Mouse (Mus musculus): ENCODE measurements around the gene Agbl2.
A peak's percentile ranks its signal among the peaks of the same experiment; 100 is the strongest.

Gene Agbl2

DNA sequence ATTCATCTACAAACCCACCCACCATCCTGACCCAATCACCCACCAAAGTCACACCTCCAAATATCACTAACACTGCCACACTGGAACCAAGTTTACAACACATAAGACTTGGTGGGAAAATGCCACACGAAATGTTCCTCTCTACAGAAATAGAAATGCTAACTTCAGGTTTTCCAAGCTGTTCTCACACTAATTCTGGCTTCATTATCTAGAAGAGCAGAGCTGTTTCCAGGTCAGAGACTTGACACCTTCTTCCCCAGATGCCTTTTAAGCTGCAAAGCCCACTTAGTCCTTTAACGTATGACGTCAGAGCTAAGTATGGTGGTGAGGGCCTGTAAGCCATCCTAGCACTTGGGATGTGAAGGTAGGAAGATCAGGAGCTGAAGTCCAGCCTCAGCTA lies 36.2 kb downstream of the Agbl2 start:
- no peak for DNase-seq

DNA sequence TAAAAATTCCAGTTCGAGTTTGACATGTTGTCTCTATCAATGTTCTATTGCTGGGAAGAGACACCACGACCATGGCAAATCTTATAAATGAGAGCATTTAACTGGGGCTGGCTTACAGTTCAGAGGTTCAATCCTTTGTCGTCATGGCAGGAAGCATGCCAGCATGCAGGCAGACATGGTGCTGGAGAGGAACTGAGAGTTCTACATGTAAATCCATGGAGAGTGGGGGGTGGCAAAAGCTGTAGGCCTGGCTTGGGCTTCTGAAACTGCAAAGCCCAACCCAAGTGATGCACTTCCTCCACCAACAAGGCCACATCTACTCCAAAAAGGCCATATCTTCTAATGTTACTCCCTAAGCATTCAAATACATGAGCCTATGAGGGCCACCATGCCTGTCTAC lies 38.4 kb downstream of the Agbl2 start:
- no peak for DNase-seq

DNA sequence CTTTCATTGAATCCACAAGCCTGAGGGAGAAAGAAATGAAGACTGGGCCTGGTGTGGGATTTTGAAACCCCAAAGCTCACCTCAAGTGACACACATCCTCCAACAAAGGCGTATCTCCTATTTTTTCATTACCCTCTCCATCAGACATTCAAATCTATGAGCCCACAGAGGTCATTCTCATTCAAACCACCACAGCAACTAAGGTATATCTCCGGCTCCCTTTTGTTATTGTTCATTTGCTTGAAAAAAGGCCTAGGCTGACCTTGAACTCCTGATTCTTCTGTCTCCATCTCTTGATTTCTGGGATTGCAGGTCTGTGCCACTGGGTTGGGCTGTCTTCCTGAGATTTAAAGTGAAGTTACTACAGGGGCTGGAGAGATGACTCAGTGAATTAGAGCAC lies 40.5 kb downstream of the Agbl2 start:
- no peak for DNase-seq

DNA sequence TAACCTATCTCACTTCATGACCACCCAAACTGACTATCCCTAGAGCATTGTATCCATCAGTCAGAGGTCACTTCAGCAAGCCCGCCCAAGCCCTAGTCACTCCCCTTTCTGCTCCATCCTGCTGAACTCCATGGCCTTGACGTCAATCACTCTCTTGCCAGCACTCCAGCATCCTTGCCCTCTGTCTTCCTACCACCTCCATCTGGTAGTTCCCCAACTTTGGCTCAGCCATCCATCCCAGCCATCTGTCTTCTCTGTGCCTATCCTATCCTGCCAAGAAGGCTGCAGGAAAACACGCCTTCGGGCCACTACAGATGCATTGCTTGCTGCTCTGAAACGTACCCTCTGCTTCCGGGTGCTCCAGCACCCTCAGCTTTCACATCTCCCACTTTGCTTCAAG lies 41.3 kb downstream of the Agbl2 start:
- peak; percentile 98 for DNase-seq

DNA sequence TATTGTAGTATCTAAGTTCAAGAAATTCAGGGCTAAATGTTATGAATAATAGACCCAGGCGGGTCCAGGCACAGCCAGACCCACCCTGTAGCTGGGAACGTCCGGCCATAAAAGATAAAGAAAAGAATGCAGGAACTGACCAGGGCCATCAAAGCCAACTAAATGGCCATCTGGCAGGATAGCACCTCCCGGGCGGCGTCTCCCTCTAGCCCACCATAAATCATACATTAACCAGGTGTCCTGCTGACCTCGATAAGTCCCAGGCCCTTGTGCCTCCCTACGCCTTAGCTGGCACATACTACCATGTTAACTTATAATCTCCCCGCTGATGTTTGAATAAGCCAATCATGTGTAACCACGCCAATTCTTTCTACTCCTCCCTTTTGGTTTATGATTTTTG lies 42.0 kb downstream of the Agbl2 start:
- peak; percentile 59 for DNase-seq

DNA sequence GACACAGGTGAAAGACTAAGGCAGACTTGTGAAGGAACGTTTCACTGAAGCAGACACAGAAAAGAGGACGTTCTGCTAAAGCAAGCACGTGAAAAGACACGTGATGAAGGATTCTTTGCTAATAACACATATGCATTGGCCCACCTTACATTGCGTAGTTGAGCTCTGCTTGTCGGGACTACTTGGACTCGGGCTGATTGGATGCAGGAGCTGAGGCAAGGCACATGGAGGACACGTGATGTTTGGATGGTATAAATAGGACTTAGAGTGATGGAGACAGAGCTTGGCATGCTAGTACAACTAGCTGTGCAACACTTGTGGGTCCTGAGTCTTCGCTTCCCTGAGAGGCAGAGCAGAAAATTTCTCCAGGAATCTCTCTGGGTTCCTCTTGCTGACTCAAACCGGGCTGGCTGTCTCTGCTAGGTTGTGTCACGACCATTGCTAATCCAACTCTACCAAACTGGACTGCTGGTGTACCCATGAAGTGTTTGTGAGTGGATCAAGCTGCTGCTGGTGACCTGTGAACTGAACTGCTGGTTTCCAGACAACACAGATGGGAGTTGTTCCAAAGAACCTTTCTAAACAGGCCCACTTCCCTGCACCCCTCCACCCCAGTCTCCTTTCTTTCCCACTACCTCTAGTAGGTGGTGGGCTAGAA lies 43.1 kb downstream of the Agbl2 start:
- DNase-seq = no peak

DNA sequence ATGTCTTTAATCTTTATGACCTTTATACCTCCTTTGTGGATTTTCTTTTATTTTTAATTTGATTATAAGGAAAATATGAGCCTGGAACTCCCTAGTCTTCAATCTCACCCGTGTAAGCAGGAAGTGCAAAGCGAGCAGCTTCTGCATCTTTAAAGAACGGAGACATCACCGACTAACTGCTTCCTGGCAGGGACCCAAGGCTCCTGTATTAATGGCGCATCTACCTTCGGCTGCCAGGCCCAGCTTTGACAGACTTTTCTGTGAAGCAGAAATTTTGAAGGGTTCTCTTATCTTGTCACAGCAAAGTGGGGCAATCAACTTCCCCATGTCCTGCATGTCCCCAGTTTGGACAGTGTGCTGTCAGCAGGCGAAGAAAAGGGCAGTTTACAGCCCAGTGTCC lies 46.2 kb downstream of the Agbl2 start:
- DNase-seq = peak; percentile 47

DNA sequence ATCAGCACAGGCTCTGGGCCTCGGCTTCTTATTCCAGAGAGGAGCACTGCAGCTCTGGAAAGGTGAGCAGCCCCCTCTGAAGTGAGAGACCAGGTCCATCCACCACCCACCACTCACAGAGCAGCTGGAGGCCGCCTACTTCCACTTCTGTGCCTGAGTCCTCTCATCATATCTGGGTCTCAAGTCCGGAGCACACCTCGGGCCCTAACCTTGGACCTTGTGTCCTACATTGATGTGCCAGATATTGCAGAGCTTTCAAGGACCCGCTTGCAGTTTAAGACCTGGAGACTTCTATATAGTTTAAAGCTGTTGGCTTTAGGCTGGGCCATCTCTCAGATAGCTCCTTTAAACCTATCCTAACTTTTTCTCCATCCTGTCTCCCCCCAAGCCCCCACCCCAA lies 51.0 kb downstream of the Agbl2 start:
- no peak for DNase-seq

DNA sequence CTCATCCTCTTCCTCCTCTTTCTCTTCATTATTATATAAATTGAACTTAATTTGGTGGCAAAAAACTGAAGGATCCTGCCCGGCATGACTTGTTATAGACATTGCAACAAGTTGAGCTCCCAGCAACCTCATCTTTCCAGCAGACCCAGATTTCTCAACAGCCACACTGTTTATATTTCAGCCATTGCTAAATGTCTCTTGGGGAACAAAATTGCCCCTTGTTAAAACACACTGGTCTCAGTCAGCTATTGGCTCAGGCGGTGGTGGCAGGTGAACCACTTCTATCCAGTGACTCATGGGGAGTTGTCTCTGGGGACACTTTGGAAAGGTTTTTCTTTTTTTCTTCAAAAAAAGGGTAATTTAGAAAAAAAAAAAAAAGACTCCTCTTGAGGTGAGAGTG lies 56.1 kb downstream of the Agbl2 start:
- no peak for DNase-seq

DNA sequence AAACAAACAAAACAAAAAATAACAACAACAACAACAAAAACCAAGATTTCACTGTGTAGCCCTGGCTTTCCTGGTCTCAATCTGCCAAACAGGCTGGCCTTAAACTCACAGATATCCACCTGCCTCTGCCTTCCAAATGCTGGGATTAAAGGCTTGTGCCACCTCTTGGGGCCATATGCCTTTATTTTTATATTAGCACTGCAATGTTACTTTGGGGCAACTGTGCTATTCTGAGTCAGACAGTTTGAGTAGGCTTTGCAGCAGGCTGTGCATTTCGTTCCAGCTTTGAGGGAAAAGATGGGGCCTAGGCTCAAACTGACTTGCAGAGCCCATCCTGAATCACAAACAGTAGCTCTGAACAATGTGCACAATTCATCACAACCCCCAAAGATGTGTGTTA lies 61.1 kb downstream of the Agbl2 start:
- no peak for DNase-seq

DNA sequence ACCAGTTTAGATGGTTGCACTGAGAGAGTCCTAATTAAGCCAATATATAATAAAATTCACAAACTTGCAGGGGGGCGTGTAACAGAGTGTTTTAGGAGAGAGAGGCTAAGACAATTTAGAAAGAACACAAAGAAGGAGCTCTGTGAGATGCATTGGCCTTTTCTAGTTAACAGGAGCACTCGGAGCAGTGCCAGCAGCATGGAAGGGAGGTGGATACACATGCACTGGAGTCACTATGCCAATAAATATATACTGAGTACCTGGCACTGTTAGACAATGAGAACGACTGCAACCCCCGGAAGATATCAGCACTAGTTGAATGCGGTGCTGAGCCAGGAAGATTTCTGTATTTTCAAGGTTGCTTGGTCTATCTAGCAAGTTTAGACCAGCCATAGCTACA lies 61.7 kb downstream of the Agbl2 start:
- DNase-seq = no peak

DNA sequence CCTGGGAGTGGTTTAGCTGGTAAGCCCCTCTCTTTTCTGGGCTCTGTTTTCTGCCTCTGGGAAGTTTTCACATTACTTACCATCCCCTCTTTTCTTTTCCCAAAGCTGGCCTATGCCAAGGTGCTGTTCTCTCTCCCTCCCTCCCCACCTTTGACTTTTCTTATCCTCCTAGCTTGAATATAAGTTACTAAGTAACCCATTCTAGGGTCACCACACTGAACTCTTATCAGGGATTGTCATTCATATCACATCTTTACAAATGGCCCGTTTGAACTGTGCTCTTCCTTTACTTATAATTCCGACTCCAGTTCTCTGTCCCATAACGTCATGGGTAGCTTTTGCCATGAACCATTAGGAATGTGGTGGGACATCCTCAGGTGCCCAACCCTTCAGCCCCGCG lies 62.7 kb downstream of the Agbl2 start:
- no peak for DNase-seq

DNA sequence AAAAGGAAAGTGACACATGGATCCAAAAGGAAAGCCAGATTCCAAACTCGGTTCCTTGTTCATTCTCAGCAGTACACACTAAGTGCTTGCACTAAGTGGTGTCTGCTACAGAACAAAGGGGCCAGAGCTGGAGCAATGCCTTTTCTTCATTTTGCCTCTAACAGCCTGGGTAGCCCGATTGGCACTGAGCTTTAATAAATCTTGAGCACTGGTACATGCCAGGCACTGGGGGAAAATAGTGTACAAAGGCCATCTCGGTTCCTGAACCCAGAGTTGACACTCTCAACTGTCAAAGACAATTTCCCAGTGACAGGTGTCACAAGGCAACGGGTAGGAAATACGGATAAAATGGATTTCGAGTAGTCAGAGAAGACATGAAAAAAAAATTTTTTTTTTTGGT lies 63.6 kb downstream of the Agbl2 start:
- DNase-seq = peak; percentile 55

DNA sequence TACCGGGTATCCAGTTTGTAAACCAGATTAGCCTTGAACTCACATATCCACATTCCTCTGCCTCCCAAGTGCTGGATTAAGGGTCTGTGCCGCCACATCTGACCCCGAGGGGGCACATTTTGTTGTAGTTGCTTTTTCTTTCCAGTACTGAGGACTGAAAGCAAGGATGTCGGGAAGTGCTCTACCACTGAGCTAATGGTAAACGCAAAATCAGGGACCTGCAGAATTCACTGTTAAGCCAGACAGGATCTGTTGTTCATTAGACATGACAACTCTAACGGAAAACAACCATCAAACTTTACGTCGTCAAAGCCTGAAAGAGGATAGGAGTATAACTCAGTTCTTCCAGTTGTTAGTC lies 64.0 kb downstream of the Agbl2 start:
- no peak for DNase-seq

DNA sequence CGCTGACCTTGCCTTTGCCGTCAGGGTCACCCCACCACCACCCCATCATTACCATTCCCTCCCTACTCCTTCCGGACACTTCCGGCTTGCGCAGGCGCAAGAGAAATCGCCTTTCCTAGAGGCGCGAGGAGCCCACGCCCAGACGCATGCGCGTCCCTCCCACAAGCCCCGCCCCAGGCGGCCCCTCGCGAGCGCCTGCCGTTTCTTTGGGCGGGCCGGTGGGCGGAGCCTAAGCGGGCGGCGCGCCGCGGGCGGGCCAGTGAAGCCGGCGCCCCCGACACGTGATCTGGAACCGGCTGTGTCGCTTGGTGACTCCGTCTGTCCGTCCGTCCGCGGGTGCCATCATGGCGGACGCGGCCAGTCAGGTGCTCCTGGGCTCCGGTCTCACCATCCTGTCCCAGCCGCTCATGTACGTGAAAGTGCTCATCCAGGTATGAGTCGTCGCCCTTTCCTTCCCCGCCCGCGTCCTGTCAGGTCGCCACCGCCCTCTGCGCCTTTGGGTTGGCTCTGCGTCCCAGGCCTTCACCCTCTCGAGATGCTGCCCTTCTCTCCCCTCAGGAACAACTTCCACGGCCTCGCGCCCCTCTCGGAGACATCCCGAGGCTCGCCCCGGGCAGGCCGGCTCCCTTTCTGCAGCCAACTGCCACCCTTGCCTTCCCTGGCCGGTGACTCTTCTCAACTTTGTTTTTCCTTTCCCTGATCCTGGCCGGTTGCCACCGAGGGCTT lies 64.6 kb downstream of the Agbl2 start, which contains the start of gene Mtch2:
Gene Mtch2 (plus strand): TSS at position 201 of the 726 bp plus-strand sequence.
- DNase-seq = peak; percentile 99

DNA sequence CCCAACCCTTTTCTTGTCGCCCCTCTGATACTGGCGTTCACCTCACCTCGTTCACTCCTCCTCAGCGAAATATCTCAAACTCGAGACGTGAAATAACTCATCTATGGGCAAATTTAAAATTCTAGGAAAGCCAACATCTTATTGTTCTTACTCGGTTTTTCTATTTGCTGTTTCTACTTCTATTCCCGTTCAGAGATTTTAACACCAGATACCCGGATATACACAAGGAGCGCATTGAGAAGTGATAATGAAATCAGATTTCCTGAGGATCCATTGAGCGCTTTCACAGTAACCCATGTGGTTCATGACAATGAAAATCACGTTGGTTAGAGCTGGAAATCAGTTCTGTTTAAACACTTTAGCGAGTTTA lies 65.1 kb downstream of the Agbl2 start:
- no peak for DNase-seq

DNA sequence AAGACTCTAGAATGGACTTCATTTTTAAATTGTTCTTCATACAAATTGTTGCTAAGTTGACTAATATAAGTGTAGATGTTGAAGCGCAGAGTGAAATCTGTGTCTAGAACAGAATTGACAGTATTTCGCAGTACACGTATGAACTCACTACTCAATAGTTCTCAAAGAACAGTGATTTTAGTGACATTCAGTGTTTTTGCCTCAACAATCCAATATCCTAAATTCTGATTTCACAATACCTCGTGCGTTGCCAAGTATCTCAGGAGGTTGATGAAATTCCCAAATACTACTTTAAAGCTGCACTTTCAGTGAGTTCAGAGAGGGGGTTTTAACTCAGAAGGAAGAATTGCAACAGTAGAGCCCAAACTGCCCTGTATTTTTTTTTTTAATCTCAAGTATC lies 65.8 kb downstream of the Agbl2 start:
- DNase-seq = no peak

DNA sequence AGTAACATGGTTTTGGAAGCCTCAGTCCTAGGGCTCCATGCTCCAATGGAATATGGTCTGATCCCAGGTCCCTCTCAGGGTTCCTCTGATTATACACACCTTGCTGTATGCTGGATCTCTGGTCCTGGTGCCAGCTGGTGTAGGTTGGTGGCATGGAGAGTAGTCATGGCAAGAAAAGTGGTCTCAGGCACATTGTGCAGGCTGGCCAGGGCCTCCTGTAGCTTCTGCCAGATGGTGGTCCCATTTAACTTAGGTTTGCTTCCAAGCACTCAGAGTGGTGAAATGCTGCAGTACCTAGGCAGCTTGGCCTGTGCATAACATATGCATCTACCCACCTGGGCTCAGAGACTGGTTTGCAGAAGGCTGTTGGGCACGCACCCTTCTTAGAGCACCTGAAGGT lies 67.9 kb downstream of the Agbl2 start:
- peak; percentile 90 for DNase-seq

DNA sequence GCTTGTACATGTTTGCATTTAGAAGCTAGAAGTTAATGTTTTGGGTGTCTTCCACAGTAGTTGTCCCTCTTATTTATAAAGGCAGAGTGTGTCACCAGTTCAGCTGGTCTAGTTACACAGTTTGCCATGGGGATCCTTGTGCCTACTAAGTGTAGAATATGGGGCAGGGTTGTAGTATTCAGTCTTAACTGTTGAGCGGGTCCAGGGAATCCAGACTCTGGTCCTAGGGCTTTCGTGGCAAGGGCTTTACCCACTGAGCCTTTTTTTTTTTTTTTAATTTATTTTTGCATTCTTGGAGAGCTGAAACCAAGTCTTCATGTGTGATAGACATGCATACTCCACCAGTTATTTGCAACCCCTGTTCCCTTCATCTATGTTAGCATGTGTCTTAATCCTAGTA lies 79.0 kb downstream of the Agbl2 start:
- DNase-seq = no peak

DNA sequence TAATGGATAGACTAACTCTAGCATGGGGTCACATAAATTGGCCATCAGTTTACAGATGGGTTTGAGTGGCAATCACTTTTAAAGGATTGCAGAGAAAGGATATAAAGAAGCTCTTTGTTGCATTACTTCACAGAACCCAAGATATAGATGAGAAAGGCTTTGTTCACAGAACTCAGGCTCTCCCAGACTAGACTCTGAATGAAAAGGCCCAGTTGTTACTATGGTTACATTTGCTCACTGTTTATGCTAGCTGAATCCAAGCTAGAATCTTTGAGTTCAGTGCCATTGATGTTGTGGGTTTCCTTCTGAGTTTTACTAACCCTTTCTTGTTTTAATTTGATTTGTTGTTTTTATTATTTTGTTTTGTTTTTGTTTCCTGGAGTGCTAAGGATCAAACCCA lies 81.7 kb downstream of the Agbl2 start:
- no peak for DNase-seq

DNA sequence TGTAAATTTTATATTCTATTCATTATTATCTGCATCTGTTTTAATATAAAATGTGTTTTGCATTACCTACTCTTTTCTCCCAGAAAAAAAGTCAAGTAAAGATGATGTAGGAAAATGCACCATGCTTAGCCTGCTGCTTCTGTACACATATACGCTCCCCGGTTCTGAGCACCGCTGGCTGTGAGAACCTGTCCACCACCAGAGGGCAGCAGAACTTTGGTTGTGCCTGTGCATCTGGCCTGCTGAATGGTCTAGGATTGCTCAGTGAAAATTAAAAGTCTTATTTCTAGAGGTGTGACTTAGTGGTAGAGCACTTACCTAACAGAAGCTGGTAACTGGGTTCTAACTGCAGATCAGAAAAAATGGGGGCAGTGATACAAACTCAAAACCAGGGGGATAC lies 84.0 kb downstream of the Agbl2 start:
- DNase-seq = peak; percentile 75

DNA sequence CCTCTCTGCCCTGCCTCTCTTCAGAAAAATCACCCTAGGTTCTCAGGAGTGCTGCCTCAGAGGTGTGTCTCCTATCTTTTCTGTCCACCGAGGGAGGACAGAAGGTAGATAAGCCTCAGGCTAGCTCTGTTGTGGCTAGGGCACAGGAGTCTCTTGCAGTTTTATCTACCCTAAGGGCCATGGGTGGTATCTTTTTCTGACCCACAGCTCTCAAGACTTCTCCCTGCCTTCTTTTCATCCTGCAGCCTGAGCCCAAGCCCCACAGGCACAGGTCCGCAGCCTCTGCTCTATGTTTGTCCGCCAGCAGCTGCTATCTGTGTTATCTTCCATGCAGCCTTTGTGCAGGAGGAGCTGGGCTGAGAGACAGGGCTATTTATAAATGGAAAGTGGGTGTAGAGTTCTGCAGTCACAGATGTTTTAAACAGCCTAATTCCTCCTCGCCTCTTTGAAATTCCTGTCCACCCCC lies 87.6 kb downstream of the Agbl2 start:
- DNase-seq = no peak

DNA sequence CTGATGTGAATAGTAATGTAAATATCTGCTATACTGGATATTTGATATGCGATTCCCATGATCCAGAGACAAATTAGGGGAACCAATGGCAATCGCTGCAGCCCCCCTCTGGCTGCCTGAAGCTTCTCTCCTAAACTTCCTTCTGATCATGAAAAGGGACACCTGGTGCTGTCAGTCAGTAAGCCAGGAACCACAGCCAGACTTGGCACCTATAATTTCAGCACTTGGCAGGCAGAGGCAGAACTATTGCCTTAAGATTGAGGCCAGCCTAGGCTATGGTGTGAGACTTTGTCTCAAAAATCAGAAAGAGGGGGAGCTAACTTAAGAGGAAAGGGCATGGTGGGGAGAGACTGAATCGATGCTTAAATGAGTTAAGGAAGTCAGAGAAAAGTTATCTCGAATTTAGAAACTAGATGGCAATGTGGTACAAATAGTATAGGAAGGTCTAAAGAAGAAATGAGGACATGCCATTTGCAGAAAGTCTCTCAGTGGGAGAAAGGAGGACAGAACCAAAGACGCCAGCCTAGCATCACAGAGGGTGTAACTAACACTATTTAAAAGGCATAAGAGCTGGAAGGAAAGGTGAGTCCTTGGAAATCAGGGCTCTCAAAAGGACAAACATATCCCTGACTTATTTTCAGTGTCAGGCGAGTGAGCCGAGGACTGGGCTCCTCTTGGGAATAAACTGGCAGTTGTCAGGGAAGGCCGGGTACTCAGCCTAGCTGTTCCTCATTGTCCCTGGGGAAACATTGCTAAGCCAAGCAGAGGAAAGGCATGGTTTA lies 88.8 kb downstream of the Agbl2 start:
- DNase-seq = no peak

DNA sequence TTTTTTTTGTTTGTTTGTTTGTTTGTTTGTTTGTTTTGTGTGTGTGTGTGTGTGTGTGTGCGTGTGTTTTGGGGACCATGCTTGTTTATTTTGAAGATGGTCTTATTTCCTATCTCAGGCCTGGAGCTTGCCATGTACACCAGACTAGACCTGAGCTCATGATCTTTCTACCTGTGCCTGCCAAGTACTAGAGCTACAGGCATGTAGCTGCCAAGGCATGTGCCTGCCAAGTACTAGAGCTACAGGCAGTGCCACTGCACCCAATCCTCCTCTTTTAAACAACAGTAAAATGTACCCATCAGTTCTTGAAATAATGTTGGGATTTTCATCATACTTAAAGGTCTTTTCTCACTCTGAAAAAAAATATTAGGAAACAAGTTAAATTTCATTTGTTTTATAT lies 91.5 kb downstream of the Agbl2 start:
- peak; percentile 72 for DNase-seq
